Mouse (Mus musculus) adrenal gland, adult 8-10 months (tissue): ENCODE results near the gene Lysmd3. TPM values are rescaled to one million over a fixed set of nuclear protein-coding genes. Genes with fewer than 3 reads are reported as not detected.

Experiments
- DNase-seq: peaks from one replicate; pipeline ENCODE4 v3.0.0; 2022
- total RNA-seq, 4 experiments: library from RNA; stranded (reverse); gene quantifications; 2 replicates each; pipeline ENCODE4 v1.2.4; 2022

Lysmd3 gene
- total RNA-seq, 4 experiments from 2014 or later, result 18.7 to 28.7 (median 21.8) TPM

DNA sequence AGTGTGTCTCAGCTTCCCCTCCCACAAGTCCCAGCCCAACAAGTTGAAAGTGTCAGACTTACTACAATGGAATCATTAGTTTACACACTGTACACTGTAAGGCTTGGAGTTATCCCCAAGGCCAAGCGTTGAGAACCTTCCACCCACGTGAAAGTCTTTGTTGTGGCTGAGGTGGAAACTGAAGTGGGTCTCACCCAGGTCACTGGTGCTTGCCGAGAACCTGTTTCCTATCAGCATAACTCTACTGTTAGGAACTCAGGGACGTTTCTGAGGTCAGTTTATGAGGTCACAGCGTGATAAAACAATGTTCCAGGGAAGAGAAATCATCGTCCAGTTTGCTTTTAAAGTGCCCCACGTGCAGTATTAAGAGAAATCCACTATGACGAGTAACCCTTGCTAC, 17.9 kb downstream of the Lysmd3 start:
- no peak for DNase-seq

DNA sequence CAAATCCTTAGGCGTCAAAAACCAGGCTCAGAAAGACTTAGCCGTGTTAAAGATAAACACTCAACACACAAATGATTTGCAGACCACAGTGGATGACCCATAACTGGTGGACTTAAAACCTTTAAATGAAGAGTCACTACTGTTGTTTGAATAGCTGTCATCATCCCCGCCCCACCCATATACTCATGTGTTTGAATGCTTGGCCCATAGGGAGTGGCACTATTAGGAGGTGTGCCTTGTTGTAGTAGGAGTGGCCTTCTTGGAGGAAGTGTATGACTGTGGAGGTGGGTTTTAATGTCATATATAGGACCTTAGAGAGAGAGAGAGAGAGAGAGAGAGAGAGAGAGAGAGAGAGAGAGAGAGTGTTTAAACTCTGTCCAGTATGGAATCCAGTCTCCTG, 25.6 kb downstream of the Lysmd3 start:
- no peak for DNase-seq

DNA sequence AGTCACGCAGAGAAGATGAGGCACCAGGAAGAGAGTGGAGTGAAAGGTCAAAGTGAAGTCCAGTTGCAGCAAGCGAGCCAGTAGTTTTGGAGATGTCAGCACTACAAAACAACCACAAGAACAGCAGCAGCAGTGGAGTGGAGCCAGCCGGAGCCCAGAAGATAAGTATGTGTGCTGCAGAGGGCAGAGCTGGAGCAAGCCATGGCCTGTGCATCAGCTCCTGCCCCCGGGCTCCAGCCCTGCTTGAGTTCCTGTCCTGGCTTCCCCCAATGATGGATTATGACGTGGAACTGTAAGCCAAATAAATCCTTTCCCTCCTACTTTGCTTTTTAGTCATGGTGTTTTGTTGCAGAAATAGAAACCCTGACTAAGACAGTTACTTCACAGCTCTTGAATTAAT, 26.8 kb downstream of the Lysmd3 start:
- no peak for DNase-seq

DNA sequence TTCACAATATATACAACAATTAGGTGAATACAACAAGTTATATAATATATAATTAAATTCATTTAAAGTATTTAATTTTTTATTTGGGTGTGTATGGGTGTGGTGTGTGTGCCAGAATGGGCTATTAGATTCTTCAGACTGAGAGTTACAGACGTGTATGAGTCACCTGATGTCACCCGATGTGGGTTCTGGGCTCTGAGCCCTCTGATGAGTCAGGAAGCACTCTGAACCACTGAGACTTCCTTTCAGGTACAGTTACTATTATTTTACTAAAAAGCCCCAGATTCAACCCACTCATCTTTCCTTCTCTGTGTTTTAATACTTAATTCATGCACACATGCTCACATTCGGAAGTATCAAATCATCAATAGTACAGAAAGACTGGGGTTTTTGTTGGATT, 27.4 kb downstream of the Lysmd3 start:
- DNase-seq, result no peak

DNA sequence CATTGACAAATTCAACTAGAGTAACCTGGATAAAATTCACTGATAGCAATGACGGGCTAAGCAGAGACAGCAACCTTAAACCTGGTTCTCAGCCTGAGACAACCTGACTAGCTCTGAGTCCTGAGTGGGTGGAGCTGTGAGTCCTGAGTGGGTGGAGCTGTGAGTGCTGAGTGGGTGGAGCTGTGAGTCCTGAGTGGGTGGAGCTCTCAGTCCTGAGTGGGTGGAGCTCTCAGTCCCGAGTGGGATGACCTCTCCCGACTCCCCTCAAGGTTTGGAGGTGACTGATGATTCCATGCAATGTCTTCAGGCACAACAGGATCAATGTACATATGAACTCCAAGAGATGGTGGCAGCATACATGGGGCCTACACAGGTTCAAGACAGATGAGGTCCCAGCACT, 32.1 kb downstream of the Lysmd3 start:
- DNase-seq, result no peak

DNA sequence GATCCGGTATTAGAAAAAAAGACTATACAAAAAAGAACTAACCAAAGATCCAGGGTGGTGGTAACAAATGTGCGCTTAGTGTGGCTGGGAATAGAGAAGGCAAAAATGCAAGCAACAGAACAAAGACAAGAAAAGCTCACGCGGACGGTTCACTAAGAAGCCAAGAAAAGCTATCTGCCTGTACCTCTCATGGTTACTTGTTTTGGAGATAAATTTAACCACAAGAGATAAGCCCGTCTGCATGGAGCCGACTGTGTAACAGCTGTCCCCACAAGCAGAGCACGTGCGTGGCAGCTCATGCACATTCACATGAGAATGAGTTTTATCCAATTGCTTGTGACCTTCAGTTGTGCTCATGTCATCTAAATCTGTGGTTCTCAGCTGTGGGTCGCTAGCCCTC, 33.0 kb downstream of the Lysmd3 start:
- no peak for DNase-seq

DNA sequence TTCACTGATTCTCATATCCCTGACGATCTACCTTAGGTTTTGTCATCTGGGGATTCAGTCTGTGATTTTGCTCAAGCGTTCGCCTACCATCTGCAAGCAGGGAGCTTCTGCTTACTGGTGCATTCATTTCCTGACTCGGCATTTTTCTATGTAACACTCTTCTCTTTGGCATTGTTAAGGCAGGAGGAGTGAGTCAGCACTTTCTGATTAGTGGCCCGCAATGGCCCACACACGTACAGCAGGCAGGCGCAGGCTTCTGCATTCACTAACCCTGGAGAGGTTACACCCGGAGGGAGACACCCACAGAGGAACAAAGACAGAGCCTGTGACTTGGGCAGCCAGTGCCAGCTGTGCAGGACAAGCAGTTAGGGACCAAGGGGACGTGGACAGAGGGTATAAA, 34.1 kb downstream of the Lysmd3 start:
- DNase-seq, result no peak

DNA sequence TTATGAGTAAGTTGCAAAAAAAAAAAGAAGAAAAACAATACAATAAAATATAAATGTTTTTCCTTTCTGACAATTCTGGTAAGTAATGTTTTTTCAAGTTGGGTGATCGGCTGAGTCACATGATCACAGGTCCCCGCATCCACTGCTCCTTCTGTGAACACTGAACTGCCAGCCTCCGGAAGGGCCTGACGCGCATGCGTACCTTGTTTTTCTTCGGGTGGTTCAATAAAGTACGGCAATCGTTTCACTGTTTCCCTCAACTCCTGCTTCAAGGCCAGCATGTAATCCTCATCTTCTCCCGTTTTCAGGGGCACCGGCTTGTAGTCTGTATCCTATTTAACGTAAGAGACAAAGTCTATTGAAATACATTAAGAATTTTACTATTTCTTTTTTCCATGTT, 37.0 kb downstream of the Lysmd3 start:
- no peak for DNase-seq

DNA sequence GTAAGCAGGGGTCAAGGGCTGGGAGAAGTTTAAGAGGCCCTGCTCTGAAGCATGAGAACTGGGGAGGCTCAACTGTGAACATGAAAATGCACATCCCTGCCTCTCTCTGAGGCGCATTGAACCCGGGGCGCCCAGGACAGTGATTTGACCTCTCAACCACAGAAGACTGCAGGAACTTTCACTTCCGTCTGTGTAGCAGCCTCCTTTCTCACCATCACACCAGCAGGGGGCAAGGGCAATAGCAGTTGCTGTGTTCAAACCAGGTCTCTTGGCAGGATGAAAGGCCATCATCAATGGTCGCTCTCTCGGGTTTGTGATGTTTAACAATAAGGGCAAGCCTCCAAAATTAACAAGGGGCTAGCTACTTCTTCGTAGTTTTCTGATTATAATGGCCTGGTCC, 45.7 kb downstream of the Lysmd3 start:
- DNase-seq, result no peak

DNA sequence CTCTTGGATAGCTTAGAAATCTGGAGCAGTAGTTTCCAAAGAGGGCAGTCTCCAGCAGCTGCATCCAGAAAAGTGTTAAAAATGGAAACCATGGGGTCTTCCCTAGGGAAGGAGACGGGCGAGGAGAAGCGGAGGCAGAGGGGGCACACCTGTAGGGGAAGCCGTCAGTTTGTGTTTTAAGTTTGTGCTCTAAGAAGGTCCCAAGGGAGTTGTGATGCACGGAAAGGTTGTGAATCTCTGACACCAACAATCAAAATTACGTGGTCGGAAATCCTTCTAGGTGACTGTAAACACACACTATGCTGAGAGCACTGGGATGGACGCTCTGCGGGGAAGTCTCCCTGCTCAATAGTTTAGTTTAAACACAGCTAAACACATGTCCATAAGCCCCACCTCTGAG, 46.2 kb downstream of the Lysmd3 start:
- DNase-seq, result no peak

DNA sequence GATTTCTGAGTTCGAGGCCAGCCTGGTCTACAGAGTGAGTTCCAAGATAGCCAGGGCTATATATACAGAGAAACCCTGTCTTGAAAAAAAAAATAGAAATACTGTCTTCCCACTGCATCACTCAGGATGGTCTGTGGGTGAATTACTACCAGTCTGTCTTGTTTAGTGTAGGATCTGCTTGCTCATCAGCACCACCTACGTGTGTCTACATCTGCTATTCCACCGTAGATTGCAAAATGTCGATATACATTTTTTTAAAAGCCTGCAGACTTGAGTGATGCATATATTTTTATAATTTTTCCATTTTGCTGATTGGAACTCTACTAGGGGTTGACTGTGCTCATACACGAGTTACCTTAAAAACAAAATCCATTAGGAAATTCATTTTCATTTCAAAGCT, 48.8 kb downstream of the Lysmd3 start:
- DNase-seq, result no peak

DNA sequence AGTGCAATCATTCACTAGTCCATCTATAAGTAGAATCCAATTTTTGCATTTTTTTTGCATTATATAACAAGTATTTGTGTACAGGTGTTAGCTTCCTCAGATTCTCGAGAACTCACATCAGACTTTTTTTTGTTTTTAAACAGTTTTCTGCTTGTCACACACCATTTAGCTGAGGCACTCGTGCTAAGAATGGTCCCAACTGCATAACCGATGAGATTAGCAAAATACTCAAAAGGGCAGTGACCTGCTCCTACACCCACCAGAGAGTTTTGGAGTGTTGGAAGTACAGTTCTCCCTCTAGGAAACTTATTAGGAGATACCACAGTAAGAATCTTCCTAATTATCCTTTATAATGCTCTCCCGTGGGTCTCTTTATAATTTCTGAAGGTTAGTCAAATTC, 52.3 kb downstream of the Lysmd3 start:
- no peak for DNase-seq

DNA sequence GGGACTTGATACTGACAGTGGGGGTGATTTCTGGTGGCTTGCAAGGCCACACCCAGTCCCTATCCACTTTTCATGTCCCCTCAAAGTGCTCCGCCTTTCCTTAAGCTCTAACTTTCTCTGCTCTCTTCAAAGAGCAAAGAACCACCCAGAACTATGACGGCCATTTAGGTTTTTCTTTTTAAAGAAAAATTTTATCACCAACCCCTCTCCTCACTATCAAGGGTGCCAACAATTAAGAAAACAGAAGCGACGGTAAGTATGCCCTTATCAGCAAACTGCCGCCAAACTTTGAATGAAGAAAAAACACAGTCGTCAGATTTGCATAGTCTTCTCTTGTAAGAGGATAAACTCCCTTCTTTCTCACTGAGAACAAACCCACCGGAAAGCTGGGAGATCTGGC, 52.8 kb downstream of the Lysmd3 start:
- no peak for DNase-seq

DNA sequence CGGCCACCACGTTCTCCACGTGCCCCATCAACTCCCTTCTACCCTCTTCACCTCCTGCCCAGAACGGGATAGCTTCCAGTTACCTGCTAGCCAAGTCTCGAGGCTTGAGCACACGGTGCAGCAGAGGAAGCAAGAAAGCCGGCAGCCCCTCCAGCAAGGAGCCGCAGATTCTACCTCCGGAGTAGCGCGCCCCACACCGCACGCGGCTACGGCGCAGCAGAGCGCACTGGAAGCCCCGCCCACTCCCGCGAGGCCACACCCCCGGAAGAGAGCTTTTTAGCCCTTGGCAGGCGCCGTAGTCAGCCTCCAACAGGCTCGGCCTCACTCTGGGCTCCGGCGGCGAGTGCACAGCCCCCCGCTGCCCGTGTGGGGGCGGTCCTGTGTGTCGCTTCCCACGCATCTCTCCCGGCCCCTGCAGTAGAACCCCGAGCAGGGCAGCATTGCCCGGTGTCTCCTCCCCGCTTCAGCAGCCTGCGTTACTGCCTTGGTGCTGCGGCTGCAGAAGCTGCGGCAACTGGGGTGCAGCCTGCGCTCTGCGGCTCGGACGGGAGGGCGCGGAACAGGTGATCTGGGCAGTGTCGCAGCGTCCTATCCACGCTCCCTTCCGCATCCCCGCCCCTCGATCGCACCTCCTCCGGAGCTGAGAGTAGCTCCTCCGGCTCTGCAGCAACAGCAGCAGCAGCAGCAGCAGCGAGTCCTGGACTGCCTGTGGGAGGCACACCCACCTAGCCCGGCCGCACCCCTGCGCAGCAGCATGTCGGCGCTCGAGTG, 53.5 kb downstream of the Lysmd3 start, which contains the start of the genes Polr3g and Mblac2:
TSS of gene Polr3g (minus strand) at position 239 of the 771 bp plus-strand sequence.
TSS of gene Mblac2 (plus strand) at position 567 of the 771 bp plus-strand sequence.
- DNase-seq, result peak; percentile 92

DNA sequence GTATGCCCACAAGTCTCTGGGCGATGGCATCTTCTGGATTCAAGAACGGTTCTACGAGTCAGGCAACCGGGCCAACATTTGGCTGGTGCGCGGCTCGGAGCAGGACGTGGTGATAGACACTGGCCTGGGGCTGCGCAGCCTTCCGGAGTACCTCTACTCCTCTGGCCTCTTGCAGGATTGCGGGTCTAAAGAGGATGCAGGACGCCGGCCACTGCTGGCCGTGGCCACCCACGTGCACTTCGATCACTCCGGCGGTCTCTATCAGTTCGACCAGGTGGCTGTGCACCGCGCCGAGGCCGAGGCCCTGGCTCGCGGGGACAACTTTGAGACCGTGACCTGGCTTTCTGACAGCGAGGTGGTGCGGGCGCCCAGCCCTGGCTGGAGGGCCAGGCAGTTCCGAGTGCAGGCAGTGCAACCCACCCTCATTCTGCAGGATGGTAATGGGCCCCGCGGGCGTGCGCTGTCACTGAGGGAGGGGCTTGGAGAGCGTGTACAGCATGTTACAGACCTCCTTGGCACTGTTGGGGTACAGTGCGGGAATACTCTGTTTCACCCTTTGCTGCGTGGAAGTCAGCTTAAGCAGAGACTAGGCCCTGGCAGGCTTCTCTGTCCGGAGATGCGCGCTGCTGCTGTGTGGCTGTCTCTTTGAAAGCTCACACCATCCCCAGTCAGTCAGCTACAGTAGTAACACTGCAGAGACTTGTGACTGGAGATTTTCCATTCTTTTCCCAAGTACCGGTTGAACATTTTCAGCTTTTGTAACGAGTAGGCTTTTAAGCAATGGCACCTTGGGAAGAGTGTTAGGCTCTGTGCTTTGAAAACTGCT, 54.3 kb downstream of the Lysmd3 start:
- no peak for DNase-seq

DNA sequence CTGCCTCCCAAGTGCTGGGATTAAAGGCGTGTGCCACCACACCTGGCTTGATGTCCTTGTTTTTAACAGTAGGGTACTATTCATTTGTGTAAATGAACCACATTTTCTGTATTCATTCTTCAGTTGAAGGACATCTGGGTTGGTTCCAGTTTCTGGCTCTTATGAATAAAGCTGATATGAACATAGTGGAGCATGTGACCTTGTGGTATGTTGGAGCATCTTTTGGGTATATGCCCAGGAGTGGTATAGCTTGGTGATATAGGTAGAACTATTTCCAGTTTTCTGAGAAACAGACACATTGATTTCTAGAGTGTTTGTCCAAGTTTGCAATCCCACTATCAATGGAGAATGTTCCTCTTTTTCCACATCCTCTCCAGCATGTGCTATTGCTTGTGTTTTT, 56.4 kb downstream of the Lysmd3 start:
- no peak for DNase-seq

Other genes starting within 250 kb of the Lysmd3 start
- gene Adgrv1, start 24.5 kb upstream of the Lysmd3 start, total RNA-seq, result 1 to 10 TPM; 1.6 to 2.9 (median 1.7) TPM
- 10 to 100 TPM in 1 of 4 experiments, 1 to 10 TPM in 3; 5.9 to 11.1 (median 8.4) TPM for gene Polr3g, start 53.4 kb downstream of the Lysmd3 start, total RNA-seq
- 10 to 100 TPM; 12.2 to 19.5 (median 14.7) TPM for gene Mblac2, start 53.7 kb downstream of the Lysmd3 start, total RNA-seq
- 100 to 1,000 TPM; 103 to 142 (median 122) TPM for gene Cetn3, start 125.4 kb downstream of the Lysmd3 start, total RNA-seq